ENCODE assay signal across 7 mouse cellular contexts in the genomic region with DNA sequence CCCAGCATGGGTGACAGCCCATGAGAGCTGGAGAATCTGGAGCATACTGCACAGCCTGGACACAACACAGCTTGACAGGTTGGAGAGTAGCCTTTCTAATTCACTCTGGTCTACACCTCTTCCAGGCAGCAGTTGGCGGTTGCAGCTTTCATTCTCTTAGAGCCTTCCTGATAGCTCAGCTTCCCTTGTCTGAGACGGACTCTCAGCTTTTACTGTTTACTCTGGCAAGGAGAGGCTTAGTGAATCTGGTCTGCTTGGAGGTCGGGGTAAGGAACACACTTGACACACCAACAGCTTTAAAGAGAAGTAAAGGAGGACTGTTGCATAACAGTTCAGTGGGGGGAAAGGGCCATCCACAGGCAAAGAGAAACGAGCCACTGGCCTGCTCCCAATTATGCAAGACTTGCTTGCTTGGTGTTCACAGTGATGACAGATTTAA. TPM values are rescaled to one million over a fixed set of nuclear protein-coding genes. Genes with fewer than 3 reads are reported as not detected.
DNase-seq lines count a peak whose midpoint lies in the region; ATAC-seq and TF ChIP-seq lines count a peak whose summit lies in the region.

No protein-coding gene starts in this region.

- peaks cover 4% of the 10 kb centered on the region; the same call in 1 of the 2 replicates for H3K4me1 ChIP-seq in forebrain, postnatal 0 days (ENCODE audit: insufficient read depth)
- peaks cover 24% of the 10 kb centered on the region for H3K4me1 ChIP-seq in hindbrain, embryonic 13.5 days (replicated peaks)
- H3K4me1 ChIP-seq in lung, adult 2 months (ENCODE audit: control insufficient read depth, insufficient read depth, low read length): peaks cover 18% of the 10 kb centered on the region

- no peak overlapping the region for H3K27ac ChIP-seq in forebrain, postnatal 0 days (ENCODE audit: low read depth, low read length)
- peak overlapping the region; percentile 85 for H3K27ac ChIP-seq in hindbrain, embryonic 13.5 days

- no peak overlapping the region for H3K9ac ChIP-seq in forebrain, postnatal 0 days
- no peak overlapping the region for H3K9ac ChIP-seq in hindbrain, embryonic 13.5 days

- no peak for ATAC-seq in forebrain, postnatal 0 days
- no peak for ATAC-seq in hindbrain, embryonic 13.5 days (ENCODE audit: low FRiP score)

- no peak overlapping the region for H3K4me3 ChIP-seq in forebrain, postnatal 0 days (ENCODE audit: low read depth, low read length)
- H3K4me3 ChIP-seq in hindbrain, embryonic 13.5 days: no peak overlapping the region
- no peak overlapping the region for H3K4me3 ChIP-seq in lung, adult 2 months (replicated peaks; ENCODE audit: extremely low read depth, low read depth, low read length)

- H3K36me3 ChIP-seq in forebrain, postnatal 0 days (ENCODE audit: insufficient read depth): no peaks in the 10 kb centered on the region
- H3K36me3 ChIP-seq in hindbrain, embryonic 13.5 days: peaks cover 3% of the 10 kb centered on the region; the same call in 1 of the 2 replicates

- peak; percentile 95 for DNase-seq in adipocyte (ENCODE audit: low spot score)
- DNase-seq in adrenal gland, postnatal 36 days: peak; percentile 66 to 74
- DNase-seq in forebrain, postnatal 0 days: peak; percentile 17
- peak; percentile 51 for DNase-seq in lung, adult 2 months
- DNase-seq in skeletal muscle tissue, adult 2 months (ENCODE audit: low read depth, low spot score): peak; percentile 83
- DNase-seq in frontal cortex, postnatal 25 days (ENCODE audit: low spot score in 2 of 2): no peak

- H3K9me3 ChIP-seq in forebrain, postnatal 0 days (ENCODE audit: low read length): no peaks in the 10 kb centered on the region
- H3K9me3 ChIP-seq in hindbrain, embryonic 13.5 days: no peaks in the 10 kb centered on the region

- WGBS in forebrain, postnatal 0 days: 19% methylated on average over 4 of the region's 4 CpGs
- WGBS in hindbrain, embryonic 13.5 days: 59% methylated on average over 4 of the region's 4 CpGs
- WGBS in lung, adult 2 months: 21% methylated on average over 4 of the region's 4 CpGs

- no peak overlapping the region for H3K4me2 ChIP-seq in forebrain, postnatal 0 days (ENCODE audit: low read depth)
- H3K4me2 ChIP-seq in hindbrain, embryonic 13.5 days: no peak overlapping the region

- no peak for TF ChIP-seq POLR2A in lung, adult 2 months (IDR thresholded peaks at IDR 0.05; ENCODE audit: borderline replicate concordance, extremely low read depth, low read depth, low read length)

- no peaks in the 10 kb centered on the region for H3K27me3 ChIP-seq in forebrain, postnatal 0 days (ENCODE audit: insufficient read depth, low read length)
- H3K27me3 ChIP-seq in hindbrain, embryonic 13.5 days: no peaks in the 10 kb centered on the region

- TF ChIP-seq CTCF in forebrain, postnatal 0 days (IDR thresholded peaks at IDR 0.05; ENCODE audit: low read depth): no peak
- no peak for TF ChIP-seq CTCF in lung, adult 2 months (IDR thresholded peaks at IDR 0.05; ENCODE audit: insufficient read depth, low read length)

RNA-seq across cellular contexts. Expression of gene Eif2b3, which starts 22.1 kb away (rescaled TPM):
- total RNA-seq in adrenal gland, postnatal 36 days (2021): 10 to 100 TPM; 29.0 to 33.6 TPM
- total RNA-seq in forebrain, postnatal 0 days (2014; rRNA removed): 21.8 and 24.7 TPM in 2 replicates
- 54.1 and 59.9 TPM in 2 replicates for polyA plus RNA-seq in forebrain, postnatal 0 days (2015; fragmentation: Nextera tagmentation; extraction: Ambion mirVana)
- polyA plus RNA-seq in hindbrain, embryonic 13.5 days (2015; fragmentation: Nextera tagmentation; extraction: Ambion mirVana): 46.3 and 47.4 TPM in 2 replicates
- 4.3 and 6.1 TPM in 2 replicates for polyA plus RNA-seq in lung, adult 2 months (2012; rRNA removed)

RNA-seq across cellular contexts. Expression of gene Hectd3, which starts 46.2 kb away (rescaled TPM):
- total RNA-seq in adrenal gland, postnatal 36 days (2021): 10 to 100 TPM; 22.5 to 26.9 TPM
- total RNA-seq in forebrain, postnatal 0 days (2014; rRNA removed): 45.4 and 53.2 TPM in 2 replicates
- polyA plus RNA-seq in forebrain, postnatal 0 days (2015; fragmentation: Nextera tagmentation; extraction: Ambion mirVana): 19.6 and 22.9 TPM in 2 replicates
- 19.5 and 21.5 TPM in 2 replicates for polyA plus RNA-seq in hindbrain, embryonic 13.5 days (2015; fragmentation: Nextera tagmentation; extraction: Ambion mirVana)
- polyA plus RNA-seq in lung, adult 2 months (2012; rRNA removed): 66.3 and 69.1 TPM in 2 replicates

RNA-seq across cellular contexts. Expression of gene Urod, which starts 47.1 kb away (rescaled TPM):
- total RNA-seq in adrenal gland, postnatal 36 days (2021): 100 to 1,000 TPM in 1 of 2 experiments, 10 to 100 TPM in 1; 97.9 to 126 TPM
- 33.1 and 33.4 TPM in 2 replicates for total RNA-seq in forebrain, postnatal 0 days (2014; rRNA removed)
- polyA plus RNA-seq in forebrain, postnatal 0 days (2015; fragmentation: Nextera tagmentation; extraction: Ambion mirVana): 43.3 and 44.1 TPM in 2 replicates
- polyA plus RNA-seq in hindbrain, embryonic 13.5 days (2015; fragmentation: Nextera tagmentation; extraction: Ambion mirVana): 69.7 and 70.2 TPM in 2 replicates
- 42.1 and 56.1 TPM in 2 replicates for polyA plus RNA-seq in lung, adult 2 months (2012; rRNA removed)

RNA-seq across cellular contexts. Expression of gene Ptch2, which starts 54.6 kb away (rescaled TPM):
- total RNA-seq in adrenal gland, postnatal 36 days (2021): 1 to 10 TPM; 3.5 to 4.5 TPM
- 4.0 and 8.6 TPM in 2 replicates for total RNA-seq in forebrain, postnatal 0 days (2014; rRNA removed)
- polyA plus RNA-seq in forebrain, postnatal 0 days (2015; fragmentation: Nextera tagmentation; extraction: Ambion mirVana): 0.96 and 1.9 TPM in 2 replicates
- 6.8 and 7.9 TPM in 2 replicates for polyA plus RNA-seq in hindbrain, embryonic 13.5 days (2015; fragmentation: Nextera tagmentation; extraction: Ambion mirVana)
- polyA plus RNA-seq in lung, adult 2 months (2012; rRNA removed): 8.3 and 8.8 TPM in 2 replicates

Comparison
In these comparisons a context has a peak if more than half of its experiments do, and no peak if none do; other contexts are left out.
1. DNase-seq: peak in adipocyte (single experiment), adrenal gland, postnatal 36 days (2 of 2), forebrain, postnatal 0 days (single experiment), lung, adult 2 months (single experiment) and skeletal muscle tissue, adult 2 months (single experiment); none in frontal cortex, postnatal 25 days (0 of 2).